Mouse (Mus musculus) large intestine, adult 2 months (tissue): Measurements from ENCODE around the gene Ncbp1. TPM values are rescaled to one million over a fixed set of nuclear protein-coding genes. Genes with fewer than 3 reads are reported as not detected.
"Not testable (repeated sequence)": the region's sequence is repeated elsewhere in the genome, so short reads cannot be mapped to it uniquely, and the experiment has no call there.

Experiments used
- DNase-seq: peaks from one replicate; pipeline ENCODE4 v3.0.0-alpha.2; 2012; ENCODE audit warnings: low read depth, low spot score
- WGBS: fragments of 180-500 bp; shearing (Covaris S2); methylation state at CpG from one replicate; pipeline ENCODE4 v1.1.7; 2018; 5-methylcytosine and 5-hydroxymethylcytosine counted together
- polyA plus RNA-seq: library from polyadenylated mRNA; depleted of rRNA; stranded (reverse); fragments of >200 nt; gene quantifications from 2 replicates; pipeline ENCODE4 v1.2.3, GENCODE M21; 2012

Gene Ncbp1
- polyA plus RNA-seq, 1 experiment = 19.0 TPM

DNA sequence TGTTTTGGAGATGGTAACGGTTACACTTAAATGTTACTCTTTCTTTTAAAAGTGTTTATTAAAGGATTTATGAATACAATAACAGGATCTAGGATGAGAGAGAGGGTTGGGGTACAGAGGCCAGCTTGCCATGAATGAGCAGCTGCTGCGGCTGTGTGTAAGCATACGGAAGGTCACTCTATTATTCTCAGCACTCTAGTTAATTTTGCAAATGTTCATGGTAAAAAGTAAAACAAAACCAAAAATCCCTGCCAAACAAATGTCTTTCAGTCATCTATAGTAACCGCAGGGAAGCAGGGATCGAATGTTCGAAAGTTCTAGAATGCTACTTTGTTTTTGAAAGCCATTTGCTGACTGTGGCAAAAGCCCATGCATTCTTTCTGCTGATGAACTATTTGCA, 15.1 kb upstream of the Ncbp1 start:
- 82% methylated on average over 6 of the region's 6 CpGs for WGBS
- DNase-seq = no peak

DNA sequence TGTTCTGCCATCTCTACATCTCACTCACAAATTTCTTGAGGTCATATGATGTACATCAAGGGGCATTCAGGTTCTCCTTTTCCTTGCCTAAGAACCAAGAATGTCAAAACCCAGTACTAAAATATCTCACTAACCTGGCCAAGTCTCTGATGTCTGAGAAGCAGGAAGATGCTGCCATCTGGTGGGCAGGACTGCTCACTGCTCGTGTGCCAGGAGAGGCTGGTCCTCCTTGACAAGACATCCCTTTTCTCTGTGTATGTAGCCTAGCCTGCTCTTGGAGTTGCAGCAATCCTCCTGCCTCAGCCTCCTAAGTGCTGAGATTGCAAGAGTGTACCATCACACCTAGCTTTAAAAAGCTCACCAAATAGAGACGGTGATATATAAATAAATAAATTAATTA, 11.9 kb upstream of the Ncbp1 start:
- peak; percentile 32 for DNase-seq
- 48% methylated on average over 2 of the region's 2 CpGs for WGBS

DNA sequence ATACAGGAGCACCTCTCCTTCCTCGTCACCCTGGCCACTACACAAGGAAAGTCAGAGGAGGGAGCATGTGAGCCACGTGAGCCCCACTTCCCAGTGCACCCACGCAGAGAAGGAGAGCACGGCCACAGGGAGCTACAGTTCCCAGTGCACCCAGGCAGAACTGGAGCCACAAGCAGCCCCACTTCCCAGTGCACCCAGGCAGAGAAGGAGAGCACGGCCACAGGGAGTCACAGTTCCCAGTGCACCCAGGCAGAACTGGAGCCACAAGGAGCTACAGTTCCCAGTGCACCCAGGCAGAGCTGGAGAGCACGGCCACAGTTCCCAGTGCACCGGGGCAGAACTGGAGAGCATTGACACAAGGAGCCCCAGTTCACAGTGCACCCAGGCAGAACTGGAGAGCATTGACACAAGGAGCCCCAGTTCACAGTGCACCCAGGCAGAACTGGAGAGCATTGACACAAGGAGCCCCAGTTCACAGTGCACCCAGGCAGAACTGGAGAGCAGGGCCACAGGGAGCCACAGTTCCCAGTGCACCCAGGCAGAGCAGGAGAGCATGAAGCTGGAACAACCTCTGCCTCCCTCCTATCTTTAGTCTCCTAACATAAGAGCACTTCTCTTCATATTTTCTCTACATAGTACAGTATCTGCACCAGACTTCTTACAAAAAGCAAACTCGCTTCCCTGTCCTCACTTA, 9.0 kb upstream of the Ncbp1 start:
- DNase-seq = no peak
- WGBS = 93% methylated on average over 8 of the region's 8 CpGs

DNA sequence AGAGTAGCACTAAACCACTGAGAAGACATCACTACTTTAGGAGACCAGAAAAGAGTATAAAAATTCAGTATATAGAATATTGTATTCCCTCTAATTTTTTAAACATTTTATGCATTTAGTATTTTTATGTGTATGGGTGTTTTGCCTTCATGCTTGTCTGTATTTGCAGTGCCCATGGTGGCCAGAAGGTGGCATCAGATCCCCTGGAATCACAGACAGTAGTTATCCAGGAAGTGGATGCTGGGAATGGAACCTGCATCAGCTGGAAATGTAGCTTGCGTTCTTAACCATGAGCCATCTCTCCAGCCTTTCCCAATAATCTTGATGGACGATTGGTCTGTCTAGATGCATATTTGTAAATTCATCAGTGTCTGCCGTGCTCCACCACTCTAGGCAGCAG, 8.2 kb upstream of the Ncbp1 start:
- DNase-seq = no peak
- WGBS = 70% methylated on average over 3 of the region's 3 CpGs

DNA sequence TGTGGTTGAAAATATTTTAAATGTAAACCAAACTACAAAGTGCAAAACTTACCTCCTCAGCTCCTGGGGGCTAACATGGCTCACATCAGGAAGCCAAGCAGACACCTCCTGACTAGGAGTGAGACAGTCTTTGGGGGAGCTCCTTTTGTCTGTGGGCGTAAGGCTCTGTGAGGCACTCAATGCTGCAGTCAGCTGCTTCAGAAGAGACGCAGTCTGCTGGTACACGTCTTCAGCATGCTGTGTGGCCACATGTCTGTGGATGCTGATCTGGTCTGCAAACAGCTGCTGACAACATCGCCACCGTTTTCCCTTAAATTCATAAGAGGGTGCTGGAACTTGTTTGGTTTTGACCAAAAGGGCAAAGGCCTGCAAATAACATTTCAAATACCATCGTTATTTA, 6.6 kb upstream of the Ncbp1 start:
- WGBS = 77% methylated on average over 6 of the region's 6 CpGs
- no peak for DNase-seq

DNA sequence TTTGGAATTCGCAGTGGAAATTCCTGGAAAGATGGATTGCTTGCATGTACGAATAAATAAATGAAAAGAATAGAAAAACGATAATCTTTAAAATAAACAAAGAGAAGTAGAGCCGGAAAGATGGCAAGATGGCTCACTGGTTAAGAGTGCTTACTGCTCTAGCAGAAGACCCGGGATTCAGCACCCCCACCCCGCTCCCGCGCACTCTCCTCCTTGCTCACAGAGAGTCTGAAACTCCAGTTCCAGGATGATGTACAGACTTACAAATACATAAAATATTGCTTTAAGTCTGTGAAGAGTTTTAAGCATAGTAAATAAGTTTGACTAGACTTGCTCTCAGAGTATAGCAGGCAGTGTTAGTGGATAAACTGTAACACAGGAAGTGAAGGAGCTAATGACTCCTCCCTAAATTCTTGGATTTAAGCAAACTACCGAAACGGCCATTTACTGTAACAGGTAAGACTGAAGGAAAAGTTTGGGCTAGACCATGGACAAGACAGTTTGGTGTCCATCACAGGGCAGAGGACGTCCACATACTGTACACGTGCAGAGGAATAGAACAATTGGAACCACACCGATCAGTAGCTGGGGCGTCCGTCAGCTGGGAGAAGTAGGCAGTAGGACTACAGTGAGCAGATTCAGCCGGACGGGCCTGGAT, 655 bp upstream of the Ncbp1 start:
- 4% methylated on average over 17 of the region's 17 CpGs for WGBS
- DNase-seq = no peak

DNA sequence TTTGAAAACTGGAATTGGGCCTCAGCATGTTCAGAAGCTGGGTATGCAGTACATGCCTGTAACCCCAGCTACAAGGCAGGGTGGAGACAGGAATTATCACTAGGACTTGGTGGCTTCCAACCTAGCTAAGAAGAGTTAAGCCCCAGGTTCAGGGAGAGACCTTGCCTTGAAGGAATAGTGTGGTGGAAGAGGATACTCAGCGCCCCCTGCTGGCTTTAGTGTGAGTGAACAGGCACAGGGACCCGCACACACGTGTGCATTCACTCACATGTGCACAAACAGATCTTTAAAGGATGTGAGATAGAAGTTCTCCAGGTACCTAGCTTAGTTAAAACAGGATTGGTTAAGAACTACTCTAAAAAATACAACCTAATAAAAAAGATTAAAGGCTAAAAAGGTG, 5.9 kb downstream of the Ncbp1 start:
- DNase-seq = no peak
- WGBS = 72% methylated on average over 3 of the region's 3 CpGs

DNA sequence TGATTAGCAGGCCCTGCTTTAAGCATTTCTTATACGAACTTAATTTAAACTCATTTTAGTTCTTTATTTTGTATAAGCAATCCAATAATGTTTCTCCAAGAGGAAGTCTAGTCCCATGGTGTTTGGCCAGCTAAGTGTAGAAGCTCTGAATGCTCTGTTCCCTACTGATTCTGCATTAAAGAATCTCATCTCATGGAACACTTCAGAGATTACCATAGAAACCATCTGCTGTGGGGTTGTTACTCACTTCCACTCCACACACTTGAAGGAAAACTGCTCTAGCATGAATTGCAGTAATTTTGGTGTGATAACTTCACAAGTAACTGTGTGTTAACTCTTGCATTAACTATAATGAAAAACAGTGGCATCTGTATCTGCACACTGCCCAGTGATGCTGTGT, 8.5 kb downstream of the Ncbp1 start:
- 92% methylated on average over 1 of the region's 1 CpGs for WGBS
- DNase-seq = no peak

DNA sequence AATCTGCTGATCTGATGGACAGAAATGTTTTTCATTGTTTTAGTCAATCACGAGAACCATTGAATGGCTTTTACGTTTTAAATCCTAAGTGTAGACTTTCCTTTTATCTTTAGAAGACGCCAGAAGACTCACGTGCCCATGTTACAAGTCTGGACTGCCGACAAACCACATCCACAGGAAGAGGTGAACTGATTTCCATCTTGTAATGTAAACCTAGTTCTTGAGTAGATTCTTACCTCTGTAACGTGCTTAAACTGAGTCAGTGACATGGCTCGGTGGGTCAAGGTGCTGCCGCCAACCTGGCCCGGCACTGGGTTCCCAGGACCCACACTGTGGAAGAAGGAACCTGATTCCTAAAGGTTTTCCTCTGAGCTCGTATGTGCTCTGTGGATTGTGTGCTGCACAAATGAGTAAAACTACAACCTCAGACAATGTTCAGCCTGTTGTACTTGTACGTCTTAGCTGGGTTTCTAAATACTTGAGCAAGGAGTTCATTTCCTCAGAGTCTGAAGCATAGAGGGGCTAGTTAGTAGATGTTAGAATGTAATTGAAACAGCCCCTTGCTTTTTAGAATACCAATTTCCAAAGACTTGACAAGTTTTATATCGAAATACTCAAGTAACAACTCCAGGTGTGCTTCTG, 13.6 kb downstream of the Ncbp1 start:
- DNase-seq = no peak
- 95% methylated on average over 12 of the region's 12 CpGs for WGBS

DNA sequence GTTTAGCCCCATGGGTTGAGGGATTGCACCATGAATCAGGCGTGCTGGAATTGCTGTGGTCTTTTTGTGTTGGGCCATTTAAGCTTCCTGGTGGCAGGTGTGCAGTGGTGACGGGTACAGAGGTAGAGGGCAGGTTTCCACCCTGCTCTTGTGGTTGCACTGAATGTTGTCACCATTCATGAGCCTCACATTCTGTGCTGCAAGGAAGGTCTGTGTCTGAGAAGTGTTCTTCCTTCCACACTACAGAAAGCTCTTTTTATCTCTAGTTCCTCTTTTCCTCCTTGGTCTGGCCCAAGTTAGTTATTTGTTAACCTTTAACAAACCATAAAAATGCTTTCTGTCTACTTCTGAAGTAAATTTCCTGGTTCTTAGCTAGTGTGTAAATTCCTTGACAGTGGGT, 25.6 kb downstream of the Ncbp1 start:
- 38% methylated on average over 2 of the region's 2 CpGs for WGBS
- peak; percentile 46 for DNase-seq

DNA sequence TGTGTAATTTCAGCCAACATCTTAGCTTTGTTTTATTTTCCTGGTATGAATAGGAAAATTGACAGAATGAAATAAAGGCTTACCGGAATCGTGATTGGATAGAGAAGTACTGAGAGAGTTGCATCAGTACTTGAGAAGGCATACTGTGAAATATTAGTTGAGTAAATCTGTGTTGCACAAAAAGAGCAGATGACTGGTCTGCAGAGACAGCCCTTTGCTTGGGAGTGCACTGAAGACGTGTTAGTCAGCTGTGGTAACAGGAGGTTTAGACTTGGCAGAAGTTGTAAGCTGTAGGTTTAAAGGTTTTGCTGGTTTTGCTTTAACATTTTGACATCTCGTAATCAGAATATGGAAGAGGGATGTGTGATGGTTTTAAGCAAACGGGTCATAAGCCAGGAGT, 27.4 kb downstream of the Ncbp1 start:
- DNase-seq = no peak
- WGBS = 94% methylated on average over 5 of the region's 5 CpGs

DNA sequence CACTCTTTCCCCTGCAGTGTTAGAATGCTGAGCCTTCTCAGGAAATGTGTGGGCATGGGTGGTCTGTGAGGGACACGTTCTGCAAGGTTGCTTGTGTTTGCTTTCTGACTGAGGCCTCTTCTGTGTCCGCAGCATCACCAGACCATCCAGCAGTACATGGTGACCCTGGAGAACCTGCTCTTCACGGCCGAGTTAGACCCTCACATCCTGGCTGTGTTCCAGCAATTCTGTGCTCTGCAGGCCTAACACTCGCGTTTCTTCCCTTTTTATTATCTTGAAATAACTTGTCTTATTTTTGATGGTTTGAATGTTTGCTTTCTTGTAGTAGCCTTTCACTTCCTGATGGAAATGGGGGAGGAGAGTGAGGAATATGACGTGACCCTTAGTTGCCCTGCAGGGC, 33.3 kb downstream of the Ncbp1 start:
- no peak for DNase-seq
- WGBS = 48% methylated on average over 7 of the region's 7 CpGs

DNA sequence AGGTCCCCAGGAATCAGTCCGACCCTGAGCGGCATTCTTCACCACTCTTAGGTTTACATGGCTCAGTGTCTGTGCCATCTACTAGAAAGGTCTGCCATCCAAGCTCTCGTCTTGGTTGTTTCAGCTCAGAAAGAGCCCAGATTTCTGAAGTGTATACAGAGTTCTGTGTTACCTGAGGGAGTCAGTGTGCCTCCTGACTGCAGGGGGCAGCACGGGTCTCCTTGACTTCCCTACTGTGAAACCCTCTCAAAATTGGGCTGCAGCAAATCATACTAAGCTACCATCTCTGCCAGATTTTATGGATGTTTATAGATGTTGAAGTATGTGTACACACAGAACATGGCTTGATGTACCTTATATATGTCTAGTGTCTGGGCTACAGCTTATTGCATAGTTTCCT, 37.9 kb downstream of the Ncbp1 start:
- WGBS = 80% methylated on average over 4 of the region's 4 CpGs
- no peak for DNase-seq

DNA sequence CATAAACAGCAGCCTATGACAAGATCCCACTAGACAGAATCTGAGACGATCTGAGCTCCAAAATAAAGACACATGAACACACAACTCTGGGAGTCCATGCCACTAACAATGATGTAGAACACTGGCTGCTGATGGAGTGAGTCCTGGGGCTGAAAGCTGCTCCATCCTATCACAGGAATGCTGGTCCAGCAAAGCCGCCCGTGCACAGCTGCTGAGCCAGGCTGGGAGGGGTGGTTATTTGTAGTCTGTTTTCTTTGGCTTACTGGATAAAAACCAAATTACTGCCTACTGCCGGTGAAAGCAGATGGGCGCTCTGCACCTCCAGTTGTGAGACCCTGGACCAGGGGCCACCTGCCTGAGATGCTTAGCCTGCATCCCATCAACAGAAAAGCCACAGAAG, 38.6 kb downstream of the Ncbp1 start:
- DNase-seq = no peak
- WGBS = 61% methylated on average over 5 of the region's 5 CpGs

DNA sequence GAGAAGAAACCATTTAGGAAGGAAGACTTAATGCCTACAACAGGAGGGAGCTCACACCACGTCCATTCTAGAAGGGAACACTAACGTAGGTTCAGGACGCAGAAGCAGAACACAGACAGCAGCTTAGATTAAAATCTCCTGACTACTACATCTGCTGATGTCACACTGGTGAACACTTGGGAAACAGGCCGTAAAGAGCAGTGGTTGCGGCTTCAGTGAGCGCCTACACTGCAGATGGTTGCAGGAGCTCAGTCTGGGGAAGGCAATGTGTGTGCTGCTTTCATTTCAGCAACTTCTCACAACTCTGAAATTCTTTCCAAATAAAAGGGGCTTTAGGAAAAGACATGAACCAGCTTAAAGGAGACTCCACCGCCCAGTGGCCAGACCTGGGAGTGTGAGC, 39.1 kb downstream of the Ncbp1 start:
- no peak for DNase-seq
- 87% methylated on average over 7 of the region's 7 CpGs for WGBS

DNA sequence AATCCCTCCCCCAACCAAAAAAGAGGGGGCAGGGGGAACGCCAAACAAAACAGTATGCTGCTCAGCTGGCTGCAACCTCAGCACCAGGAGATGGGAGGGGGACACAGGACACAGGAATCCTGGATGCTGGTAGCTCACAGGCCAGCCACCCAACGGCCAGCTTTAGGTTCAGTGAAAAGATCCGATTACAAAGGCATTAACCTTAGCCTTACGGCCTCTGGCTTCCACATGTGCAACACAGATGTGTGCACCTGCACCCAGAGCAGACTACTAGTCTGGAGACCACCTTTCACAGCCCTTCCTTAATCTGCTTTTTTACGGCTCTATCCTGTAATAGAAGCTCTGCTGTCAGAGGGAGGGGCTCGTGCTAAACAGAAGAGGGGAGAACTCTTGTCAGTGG, 42.8 kb downstream of the Ncbp1 start:
- WGBS = 74% methylated on average over 6 of the region's 6 CpGs
- DNase-seq = no peak

DNA sequence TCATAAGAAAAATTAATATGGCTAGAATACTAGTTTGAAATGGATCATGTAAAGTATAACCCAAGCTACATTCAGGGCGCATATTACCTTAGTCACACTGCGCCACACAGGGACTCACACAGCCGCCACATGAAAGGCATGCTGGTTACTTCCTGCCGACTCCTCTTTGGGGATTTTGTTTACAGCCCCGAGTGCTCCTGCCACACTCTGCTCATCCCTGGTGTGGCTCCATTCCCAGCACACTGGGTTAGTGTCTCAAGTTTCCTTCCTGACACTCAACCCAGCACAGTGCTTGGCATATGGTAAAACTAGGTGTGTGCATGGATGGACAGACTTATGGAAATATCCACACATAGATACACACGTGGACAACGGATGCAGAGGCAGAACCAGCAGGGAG, 43.8 kb downstream of the Ncbp1 start:
- DNase-seq = no peak
- WGBS = 78% methylated on average over 7 of the region's 7 CpGs

DNA sequence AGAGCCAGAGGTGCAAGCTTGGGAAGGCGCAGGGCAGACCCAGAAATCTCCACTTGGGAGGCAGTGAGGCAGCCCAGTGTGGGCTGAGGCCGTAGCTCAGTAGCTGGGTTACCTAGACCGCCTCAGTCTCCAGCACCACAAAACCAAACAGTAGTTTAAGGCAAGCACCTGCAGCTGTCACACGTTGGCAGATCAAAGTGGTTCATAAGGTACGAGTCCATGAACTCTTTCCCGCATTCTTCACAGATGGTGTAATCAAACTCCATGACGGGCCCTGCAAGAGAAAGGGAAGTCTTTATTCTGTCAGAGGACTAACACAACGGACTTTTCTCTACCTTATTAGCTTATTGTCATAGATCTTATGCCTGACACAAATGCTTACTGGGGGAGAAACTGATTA, 47.0 kb downstream of the Ncbp1 start:
- DNase-seq = no peak
- WGBS = 47% methylated on average over 8 of the region's 8 CpGs

DNA sequence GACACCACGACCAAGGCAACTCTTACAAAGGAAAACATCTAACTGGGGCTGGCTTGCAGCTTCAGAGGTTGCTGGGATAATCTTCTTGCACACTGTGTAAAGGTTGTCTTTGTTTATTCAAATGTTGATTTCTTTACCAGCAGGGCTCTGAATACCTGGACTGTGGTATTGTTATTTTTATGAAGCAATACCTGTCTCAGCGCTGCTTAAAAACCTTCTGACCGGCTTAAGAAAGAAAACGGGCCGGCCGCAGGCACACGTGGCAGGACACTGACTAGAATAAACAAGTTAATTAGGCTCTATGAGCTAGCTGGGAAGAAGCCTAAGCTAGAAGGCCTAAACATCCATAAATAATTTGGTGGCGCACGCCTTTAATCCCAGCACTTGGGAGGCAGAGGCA, 47.5 kb downstream of the Ncbp1 start:
- WGBS = 74% methylated on average over 9 of the region's 9 CpGs

DNA sequence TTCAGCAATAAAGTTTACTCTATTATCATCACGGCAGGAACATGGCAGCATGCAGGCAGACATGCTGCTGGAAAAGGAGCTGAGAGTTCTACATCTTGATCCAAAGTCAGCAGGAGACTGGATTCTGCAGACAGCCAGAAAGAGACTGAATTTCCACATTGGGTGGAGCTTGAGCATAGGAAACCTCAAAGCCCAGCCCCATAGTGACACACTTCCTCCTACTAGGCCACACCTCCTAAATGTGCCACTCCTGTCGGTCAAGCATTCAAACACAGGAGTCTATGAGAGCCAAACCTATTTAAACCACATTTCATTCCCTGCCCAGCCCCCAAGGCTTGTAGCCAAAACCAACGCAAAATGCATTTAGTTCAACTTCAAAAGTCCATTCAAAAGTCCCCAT, 48.1 kb downstream of the Ncbp1 start:
- 62% methylated on average over 3 of the region's 3 CpGs for WGBS
- no peak for DNase-seq

More for the DNA sequence above, 47.5 kb downstream of the Ncbp1 start:
- DNase-seq = no peak

DNA sequence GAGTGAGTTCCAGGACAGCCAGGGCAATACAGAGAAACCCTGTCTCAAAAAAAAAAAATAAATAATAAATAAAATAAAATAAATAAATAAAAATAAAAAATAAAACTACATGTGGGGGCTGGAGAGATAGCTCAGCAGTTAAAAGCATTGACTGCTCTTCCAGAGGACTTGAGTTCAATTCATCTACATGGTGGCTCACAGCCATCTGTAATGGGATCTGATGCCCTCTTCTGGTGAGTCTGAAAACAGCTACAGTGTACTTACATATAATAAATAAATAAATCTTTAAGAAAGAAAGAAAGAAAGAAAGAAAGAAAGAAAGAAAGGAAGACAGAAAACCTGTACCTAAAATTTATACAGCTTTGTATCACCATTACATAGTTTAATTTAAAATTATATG, 53.6 kb downstream of the Ncbp1 start:
- DNase-seq = not testable (repeated sequence)
